Mouse (Mus musculus) c-Kit-positive CD71-positive TER-119-negative erythroid progenitor cells, embryonic 14.5 days (primary cell): ENCODE measurements around the gene Mpzl2.

Experiments used
- DNase-seq: peaks from one replicate; pipeline ENCODE4 v3.0.0-alpha.2; 2013; ENCODE audit warnings: low read depth

The Mpzl2 gene

GRCm38 (mm10) chr9:45039499-45039898 lies at the start of gene Mpzl2:
Gene Mpzl2 (plus strand): TSS chr9:45039799.
- no peak for DNase-seq

DNA sequence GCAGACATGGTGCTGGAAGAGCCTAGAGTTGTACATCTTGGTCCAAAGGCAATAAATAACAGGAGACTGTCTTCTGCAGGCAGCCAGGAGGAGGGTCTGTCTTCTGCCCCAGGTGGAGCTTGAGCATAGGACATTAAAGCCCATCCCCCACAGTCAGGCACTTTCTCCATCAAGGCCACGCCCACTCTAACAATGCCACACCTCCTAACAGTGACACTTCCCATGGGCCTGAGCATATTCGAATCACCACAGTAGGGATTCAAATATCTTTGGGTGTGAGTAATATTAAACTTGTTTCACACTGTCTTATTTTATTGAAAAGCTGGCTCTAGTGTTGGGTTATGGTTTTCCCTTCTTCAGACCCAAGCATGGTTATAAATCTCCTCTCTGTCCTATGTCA lies 47.8 kb upstream of the Mpzl2 start:
- DNase-seq = no peak

DNA sequence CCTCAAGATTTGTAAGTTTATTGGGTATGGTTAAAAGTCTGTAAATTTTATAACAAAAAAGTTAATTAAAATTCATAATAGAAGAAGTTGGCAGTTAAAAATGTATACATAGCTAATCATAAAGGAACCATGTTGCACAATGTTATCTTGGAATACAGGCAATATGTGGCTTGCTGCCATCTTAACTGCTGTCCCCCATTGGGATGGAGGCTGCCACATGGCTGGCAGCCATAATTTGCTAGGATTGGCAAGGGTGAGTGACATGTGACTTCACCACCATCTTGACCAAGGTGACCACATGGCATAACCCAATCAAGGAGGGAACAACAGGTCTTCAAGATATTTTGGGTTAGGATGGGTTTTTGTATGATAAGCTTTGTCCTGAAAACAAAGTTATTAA lies 47.3 kb upstream of the Mpzl2 start:
- DNase-seq = no peak

DNA sequence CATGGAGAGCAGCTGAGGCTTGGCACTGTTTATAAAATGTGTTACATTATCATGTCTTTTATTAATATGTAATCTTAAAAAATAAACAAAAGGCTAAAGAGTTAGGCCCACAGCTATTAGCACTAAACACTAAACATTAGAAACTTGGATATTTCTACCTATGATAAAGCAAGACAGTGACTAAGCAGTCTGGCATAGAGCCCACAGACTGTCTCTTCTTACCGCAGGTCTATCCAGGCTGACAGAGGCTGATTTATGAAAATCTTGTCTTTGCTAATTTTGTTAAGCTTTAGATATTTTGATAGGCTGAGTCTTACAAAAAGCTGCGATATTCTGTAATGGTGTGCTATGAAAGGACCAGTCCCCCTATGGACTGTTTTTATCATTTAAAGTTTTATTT lies 46.3 kb upstream of the Mpzl2 start:
- no peak for DNase-seq

- DNase-seq = no peak
Measured at GRCm38 (mm10) chr9:44994962-44995361, 44.6 kb upstream of the Mpzl2 start.

GRCm38 (mm10) chr9:44996590-44996989 lies 43.0 kb upstream of the Mpzl2 start:
- DNase-seq = no peak

DNA sequence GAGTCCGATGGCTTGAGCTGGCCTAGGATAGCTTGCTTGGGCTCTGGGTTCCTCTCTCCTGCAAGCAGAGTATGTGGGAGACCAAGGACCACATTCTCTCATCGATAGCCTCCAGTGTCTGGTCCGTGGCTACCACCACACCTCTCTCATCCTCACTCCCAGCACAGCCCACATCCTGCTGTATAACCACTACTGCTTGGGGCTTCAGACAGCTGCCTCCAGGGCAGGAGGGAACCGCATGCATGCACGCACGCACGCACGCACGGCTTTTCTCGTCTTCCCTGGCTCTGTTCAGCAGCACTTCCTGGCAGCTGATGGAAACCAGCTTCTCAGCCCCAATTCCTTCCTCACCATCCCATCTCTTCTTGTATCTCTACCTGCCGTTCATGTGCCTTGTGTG lies 41.5 kb upstream of the Mpzl2 start:
- no peak for DNase-seq

- no peak for DNase-seq
Measured at GRCm38 (mm10) chr9:44999171-44999570, 40.4 kb upstream of the Mpzl2 start.

GRCm38 (mm10) chr9:44999776-45000175 lies 39.8 kb upstream of the Mpzl2 start:
- DNase-seq = no peak

DNA sequence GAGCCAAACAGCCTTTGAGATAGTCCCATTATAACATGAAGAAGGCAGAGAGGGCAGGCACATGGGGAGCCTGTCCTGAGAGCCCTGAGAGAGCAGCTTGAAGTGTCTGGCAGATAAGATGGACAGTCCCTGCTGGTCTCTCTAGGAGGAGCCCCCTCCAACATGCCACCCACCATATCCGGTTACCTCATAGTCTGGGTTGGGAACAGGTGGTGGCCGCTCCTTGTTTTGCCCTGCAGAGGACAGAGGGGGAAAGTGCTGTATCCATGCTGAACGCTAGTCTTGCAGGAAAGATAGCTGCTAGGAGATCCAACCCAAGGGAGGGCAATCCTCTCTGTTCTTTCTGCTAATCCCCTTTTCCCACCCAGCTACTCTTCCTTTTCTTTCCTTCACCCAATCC lies 39.4 kb upstream of the Mpzl2 start:
- DNase-seq = no peak

- no peak for DNase-seq
Measured at GRCm38 (mm10) chr9:45007404-45007803, 32.2 kb upstream of the Mpzl2 start.

DNA sequence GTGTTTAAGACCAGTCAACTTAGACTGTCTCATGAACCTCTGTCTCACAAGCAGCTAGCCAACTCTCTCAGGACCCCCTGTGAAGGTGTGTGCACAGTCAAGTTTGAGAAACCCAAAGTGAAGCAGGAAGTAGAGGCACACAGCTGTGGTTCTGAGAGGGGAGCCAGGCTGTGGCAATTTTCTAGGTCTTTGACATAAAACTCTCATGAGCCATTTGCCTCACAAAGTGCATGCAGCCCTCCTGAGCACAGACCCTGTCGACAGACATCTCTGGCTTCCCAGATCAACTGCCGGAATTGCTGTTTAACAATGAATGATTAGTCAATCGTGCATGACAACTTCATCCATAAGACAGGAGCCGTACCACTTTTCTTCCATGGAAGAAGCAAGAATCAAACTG lies 31.3 kb upstream of the Mpzl2 start:
- DNase-seq = no peak

- DNase-seq = no peak
Measured at GRCm38 (mm10) chr9:45009180-45010078, 30.2 kb upstream of the Mpzl2 start, which contains the start of gene Cd3e. Gene Cd3e (minus strand): TSS chr9:45009627.

DNA sequence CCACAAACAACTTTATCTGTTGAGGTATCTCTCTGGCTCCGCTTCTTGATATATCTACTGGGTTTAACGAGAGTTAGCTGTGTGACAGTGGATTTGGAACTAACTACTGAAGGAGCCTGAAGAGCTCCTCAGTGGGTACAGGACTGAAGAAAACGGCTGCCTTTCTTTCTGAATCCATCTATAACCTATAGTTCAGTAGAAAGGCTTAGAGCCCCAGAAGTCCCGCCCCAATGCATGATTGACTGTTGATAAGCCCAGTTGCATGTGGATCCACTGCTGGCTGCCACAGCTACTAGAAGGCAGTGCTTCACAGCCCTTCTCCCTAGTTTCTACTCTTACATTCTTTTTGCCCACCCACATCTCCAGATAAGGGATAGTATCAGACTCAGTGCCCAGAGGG lies 29.1 kb upstream of the Mpzl2 start:
- no peak for DNase-seq

DNA sequence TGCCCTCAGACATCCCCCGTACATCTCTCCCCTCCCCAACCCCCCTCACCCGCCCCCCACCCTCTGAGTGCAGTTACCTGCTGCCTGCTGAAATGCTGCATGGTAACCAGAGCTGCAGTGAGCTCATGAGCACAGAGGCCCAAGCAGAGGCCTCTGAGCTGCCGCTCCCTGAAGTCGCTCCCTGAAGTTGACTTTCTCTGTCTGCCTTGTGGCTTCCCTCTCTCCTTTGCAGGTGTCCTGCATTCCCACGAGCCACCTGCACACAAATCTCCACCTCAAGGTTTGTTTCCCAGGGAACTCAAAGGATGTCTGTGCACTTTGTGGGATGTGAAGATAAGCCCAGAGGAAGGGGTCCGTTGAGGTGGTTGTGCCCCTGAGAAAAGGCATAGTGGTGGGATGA lies 28.3 kb upstream of the Mpzl2 start:
- DNase-seq = no peak

DNA sequence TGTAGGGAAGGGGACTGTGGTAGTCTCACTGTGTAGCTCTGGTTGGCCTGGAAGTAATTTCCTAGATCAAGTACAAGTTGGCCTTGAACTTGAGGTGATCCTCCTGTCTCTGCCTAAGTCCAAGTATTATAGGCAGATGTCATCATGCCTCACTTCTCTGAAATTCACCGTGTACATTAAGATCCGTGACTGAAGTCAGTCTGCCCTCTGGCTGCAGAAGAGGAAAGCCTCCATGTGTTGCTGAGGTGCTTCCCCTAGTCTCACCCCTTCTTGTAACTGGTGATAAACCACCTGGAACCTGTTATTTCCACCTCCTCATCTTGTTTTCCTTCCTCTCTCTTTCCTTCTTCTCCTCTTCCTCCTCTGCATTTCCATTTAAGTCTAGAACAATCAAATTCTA lies 24.7 kb upstream of the Mpzl2 start:
- no peak for DNase-seq

DNA sequence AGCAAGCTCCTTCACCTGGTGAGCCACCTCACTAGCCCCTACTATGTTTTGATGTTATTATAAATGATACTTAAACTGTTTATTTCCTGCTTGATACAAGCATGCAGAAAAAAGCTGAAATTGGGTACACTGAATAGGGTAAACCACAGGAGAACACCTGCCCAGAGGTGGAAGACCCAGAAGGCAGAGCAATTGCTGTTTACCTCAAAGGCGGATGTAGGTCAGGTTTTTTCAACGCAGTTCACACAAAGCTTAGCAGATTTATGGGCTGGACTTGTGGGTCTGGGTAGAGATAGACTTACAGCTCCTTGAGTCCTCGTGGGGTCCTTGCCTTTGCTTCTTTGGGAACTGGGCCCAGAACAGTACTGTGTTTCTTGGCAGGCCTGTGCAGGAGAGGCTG lies 23.8 kb upstream of the Mpzl2 start:
- no peak for DNase-seq

DNA sequence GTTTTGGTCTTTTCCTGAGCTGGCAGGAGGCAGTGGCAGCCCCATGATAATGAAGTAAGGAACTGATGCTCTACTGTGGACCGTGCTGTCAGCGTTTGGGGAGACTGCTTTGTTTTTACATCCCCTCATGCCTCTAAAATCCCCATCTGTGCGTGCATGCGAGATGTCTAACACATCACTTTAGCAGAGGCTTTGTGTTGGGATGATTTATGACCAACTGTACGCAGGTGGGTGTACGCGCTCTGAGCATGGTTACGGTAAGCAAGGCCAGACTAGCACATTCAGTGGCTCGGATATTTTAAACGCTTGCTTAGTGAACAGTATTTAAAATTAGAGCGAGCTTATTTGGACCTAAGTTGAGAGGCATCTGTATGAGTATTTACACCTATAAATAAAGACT lies 21.6 kb upstream of the Mpzl2 start:
- DNase-seq = no peak

- DNase-seq = peak; percentile 50
Measured at GRCm38 (mm10) chr9:45022800-45023199, 16.8 kb upstream of the Mpzl2 start.

DNA sequence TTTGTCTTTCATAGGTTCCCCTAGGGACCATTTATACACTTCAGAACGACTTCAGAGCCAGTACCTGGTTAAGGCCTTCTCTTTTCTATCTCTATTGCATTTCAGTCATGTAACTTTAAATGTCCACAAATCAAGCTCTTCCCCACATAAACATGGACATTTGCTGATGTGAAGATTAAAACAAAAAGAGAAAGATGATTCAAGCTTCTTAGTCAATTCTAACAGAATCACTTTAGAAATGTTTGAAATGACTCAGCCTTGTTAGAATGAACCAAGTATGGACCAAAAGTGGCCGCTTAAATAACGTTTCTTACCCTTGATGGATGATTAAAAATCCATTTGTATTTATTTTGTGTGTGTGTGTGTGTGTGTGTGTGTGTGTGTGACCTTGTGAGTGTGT lies 16.0 kb upstream of the Mpzl2 start:
- DNase-seq = no peak

DNA sequence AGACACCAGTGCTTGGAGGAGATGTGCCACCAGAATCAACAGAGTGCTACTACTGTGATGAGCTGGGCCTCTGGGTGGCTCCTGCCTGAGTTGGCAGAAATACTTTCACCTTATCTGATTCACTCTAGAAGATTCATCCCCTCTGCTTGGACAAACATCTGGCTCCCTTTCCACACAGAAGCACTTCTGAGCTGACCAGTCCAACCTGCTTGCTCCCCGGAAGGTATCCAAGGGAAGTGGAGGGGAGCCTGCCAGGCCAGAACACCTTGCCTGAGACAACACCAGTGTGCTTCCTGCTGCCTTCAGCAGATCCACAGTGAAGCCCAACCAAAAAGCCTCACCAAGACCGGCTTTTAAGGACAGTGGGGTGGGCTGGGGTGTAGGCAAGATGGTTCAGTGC lies 15.4 kb upstream of the Mpzl2 start:
- no peak for DNase-seq

- no peak for DNase-seq
Measured at GRCm38 (mm10) chr9:45027376-45027775, 12.2 kb upstream of the Mpzl2 start.

- no peak for DNase-seq
Measured at GRCm38 (mm10) chr9:45030341-45030740, 9.3 kb upstream of the Mpzl2 start.

- DNase-seq = no peak
Measured at GRCm38 (mm10) chr9:45032261-45032660, 7.3 kb upstream of the Mpzl2 start.
